Mouse (Mus musculus) large intestine, adult 2 months (tissue): ENCODE data around the gene Rimbp3. TPM values are rescaled to one million over a fixed set of nuclear protein-coding genes. Genes with fewer than 3 reads are reported as not detected.

ENCODE experiments used
- DNase-seq: peaks from one replicate; pipeline ENCODE4 v3.0.0-alpha.2; 2012; ENCODE audit warnings: low read depth, low spot score
- WGBS: fragments of 180-500 bp; shearing (Covaris S2); methylation state at CpG from one replicate; pipeline ENCODE4 v1.1.7; 2018; 5-methylcytosine and 5-hydroxymethylcytosine counted together
- polyA plus RNA-seq: library from polyadenylated mRNA; depleted of rRNA; stranded (reverse); fragments of >200 nt; gene quantifications from 2 replicates; pipeline ENCODE4 v1.2.3, GENCODE M21; 2012; rRNA removed

Rimbp3 gene
- polyA plus RNA-seq, 1 experiment, result 0.05 TPM

DNA sequence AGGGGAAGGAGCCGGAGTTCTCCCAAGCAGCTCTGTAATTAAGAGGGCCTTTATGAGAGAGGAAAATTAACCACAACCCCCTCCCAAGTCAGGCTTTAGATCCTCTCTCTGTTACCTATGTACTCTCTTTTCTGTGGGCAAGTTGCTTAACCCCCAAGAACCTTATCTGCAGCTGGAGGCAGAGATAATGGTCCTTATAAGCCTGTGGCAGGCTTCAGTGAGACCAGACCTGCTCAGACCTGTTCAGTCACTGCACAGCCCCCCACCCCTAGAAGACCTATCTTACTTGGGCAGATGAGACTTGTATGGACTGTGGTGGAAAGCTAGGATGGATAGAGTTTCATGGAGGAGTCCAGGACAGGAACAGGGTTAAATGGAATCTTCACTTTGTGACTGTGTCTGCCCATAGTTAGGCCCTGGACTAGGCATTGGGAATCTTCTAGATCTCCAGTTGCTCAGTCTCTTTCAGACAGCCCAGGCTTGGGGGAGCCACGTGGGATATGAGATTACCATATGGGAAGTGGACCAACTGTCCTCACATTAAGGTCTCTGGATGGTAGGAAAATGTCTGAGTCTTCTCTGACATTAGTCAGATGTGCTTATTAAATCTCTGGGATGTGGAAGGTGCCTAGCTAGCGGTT is 43.8 kb downstream of the Rimbp3 start:
- 37% methylated on average over 3 of the region's 3 CpGs for WGBS
- DNase-seq, result no peak

DNA sequence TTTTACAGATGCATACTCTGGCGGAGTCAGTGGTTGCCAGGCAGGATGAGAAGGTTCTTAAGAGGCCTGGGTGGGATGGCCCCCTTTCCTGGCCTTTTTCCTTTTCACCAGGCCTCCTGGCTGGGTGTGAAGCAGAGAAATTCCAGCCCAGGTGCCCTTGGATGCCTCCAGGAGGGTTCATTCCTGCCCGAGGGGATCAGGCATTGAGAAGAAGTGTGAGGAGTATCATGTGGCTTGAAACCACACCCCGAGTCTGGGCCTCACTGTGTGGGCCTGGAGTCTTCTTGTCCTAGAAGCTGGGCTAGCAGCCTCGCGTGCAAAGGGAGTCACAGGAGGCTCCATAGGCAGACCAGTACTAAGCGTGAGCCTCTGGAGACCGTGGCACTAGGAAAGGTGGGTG is 44.4 kb downstream of the Rimbp3 start:
- no peak for DNase-seq
- 75% methylated on average over 7 of the region's 7 CpGs for WGBS

DNA sequence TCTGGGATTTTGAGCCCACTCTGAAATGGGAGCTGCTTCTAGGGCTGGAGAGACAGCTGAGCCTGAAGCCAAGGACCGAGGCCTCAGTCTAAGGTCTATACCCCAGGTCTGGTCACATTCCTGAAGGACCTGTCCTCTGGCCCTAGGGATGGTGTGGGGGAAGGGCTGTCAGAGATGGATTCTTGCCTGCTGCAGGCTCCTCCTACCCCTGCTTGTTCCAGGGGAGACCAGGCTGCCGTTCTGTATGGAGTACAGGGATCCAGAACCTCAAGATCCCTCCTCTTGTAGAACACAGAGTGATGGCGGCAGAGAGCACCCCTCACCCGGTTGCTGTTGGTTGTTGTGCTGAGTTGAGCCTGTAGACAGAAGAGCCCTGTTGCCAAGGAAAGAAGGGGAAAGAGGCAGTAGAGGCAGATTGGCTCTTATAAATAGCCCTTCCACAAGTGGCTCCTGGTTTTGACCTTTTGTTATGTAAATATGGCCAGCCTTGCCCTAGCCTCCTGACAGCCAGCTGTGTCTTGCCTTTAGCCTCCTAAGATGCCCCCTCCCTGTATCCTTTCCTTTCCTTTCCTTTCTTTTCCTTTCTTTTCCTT is 45.7 kb downstream of the Rimbp3 start:
- DNase-seq, result no peak
- 73% methylated on average over 4 of the region's 4 CpGs for WGBS

DNA sequence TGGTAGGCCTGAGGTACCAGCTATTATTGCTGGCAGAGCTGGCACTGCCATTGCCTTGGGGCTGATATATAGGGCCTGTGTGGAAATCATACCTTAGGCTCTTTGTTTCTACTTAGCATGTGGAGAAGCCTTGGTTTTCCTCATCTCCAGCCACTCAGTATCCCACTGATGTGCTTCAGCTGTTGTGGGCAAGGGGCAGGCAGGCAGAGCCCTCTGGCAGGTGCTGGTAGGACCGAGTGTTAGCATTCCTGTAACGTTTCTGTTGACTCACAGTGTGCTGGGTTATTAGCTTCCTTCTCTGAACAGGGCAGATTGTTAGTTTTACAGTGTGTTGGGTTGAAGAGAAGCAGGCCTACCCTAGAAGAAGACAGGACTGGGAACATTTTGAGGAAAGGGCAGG is 46.9 kb downstream of the Rimbp3 start:
- DNase-seq, result no peak
- 17% methylated on average over 2 of the region's 2 CpGs for WGBS

DNA sequence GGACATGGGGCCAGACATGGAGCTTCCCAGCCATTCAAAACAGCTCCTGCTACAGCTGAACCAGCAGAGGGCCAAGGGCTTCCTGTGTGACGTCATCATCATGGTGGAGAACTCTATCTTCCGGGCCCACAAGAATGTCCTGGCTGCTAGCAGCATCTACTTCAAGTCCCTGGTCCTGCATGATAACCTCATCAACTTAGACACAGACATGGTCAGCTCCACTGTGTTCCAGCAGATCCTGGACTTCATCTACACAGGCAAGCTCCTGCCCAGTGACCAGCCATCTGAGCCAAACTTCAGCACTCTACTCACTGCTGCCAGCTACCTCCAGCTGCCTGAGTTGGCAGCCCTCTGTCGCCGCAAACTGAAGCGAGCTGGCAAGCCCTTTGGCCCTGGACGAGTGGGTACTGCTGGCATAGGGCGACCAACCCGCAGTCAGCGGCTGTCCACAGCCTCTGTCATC is 49.0 kb downstream of the Rimbp3 start:
- 86% methylated on average over 9 of the region's 9 CpGs for whole genome bisulfite sequencing
- no peak for DNase-seq

DNA sequence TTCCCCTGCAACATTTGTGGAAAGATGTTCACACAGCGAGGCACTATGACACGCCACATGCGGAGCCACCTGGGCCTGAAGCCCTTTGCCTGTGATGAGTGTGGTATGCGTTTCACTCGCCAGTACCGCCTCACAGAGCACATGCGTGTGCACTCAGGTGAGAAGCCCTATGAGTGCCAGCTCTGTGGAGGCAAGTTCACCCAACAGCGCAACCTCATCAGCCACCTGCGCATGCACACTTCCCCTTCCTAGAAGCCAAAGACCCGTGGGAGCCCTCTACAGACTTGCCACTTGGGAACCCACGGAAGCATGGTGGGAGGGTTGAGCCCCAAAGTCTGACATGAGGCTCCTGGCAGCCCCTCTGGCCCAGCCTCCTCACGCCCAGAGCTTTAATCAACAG is 50.5 kb downstream of the Rimbp3 start:
- WGBS, result 93% methylated on average over 12 of the region's 12 CpGs

DNA sequence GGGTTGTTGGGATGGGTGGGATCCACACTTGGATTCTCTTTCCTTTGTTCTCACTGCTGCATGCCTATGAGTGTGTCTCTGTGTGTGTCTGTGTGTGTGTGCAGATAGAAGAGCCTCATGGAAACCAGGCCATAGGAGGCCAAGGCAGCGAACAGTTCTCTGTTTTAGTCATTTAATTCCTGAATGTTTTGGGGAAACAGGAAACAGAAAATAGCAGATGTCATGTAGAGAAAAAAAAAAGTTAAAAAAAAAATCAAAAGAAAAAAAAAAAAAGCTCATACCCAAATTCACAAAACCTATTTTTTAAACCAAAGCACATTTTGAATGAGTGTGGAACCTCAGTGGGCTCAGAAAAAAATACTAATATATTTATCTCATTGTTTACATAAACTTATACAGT is 52.9 kb downstream of the Rimbp3 start:
- WGBS, result 88% methylated on average over 1 of the region's 1 CpGs
- no peak for DNase-seq

More for the DNA sequence above, 50.5 kb downstream of the Rimbp3 start:
- no peak for DNase-seq

Other genes starting within 250 kb of the Rimbp3 start
- gene Mapk1, start 225.2 kb upstream of the Rimbp3 start, polyA plus RNA-seq, result 74.6 and 108 TPM in 2 replicates
- gene Ypel1, start 138.9 kb upstream of the Rimbp3 start, polyA plus RNA-seq, result 0.23 and 0.27 TPM in 2 replicates
- gene Ppil2, start 97.3 kb upstream of the Rimbp3 start, polyA plus RNA-seq, result 68.5 and 95.8 TPM in 2 replicates
- gene 2610318N02Rik, start 83.4 kb upstream of the Rimbp3 start, polyA plus RNA-seq, result 18.0 and 21.9 TPM in 2 replicates
- gene Sdf2l1, start 76.2 kb upstream of the Rimbp3 start, polyA plus RNA-seq, result 105 and 107 TPM in 2 replicates
- 43.3 and 47.3 TPM in 2 replicates for gene Ydjc, start 64.0 kb upstream of the Rimbp3 start, polyA plus RNA-seq
- gene Ccdc116, start 61.4 kb upstream of the Rimbp3 start, polyA plus RNA-seq, result 13.5 and 17.3 TPM in 2 replicates
- gene Ube2l3, start 6.0 kb upstream of the Rimbp3 start, polyA plus RNA-seq, result 60.7 and 63.3 TPM in 2 replicates
- gene Hic2, start 25.0 kb downstream of the Rimbp3 start, polyA plus RNA-seq, result 1.5 and 2.4 TPM in 2 replicates
- gene Tmem191c, start 67.5 kb downstream of the Rimbp3 start, polyA plus RNA-seq, result 5.3 and 7.3 TPM in 2 replicates
- gene Serpind1, start 122.8 kb downstream of the Rimbp3 start, polyA plus RNA-seq, result 0.15 and 0.19 TPM in 2 replicates
- 8.2 and 8.8 TPM in 2 replicates for gene Snap29, start 197.4 kb downstream of the Rimbp3 start, polyA plus RNA-seq
- gene Pi4ka, start 197.7 kb downstream of the Rimbp3 start, polyA plus RNA-seq, result 54.5 and 56.9 TPM in 2 replicates
- gene Crkl, start 243.4 kb downstream of the Rimbp3 start, polyA plus RNA-seq, result 15.3 and 32.4 TPM in 2 replicates